Mouse (Mus musculus): ENCODE data around the gene Ubr2.

- no peak for TF ChIP-seq TAL1 (IDR thresholded peaks at IDR 0.05; ENCODE audit: low read length)
- TF ChIP-seq GATA1 (IDR thresholded peaks at IDR 0.05; ENCODE audit: low read length) = no peak
Observed at GRCm38 (mm10) chr17:47008506-47008905, 1.9 kb downstream of the Ubr2 start.
